ENCODE assay signal across 16 mouse cellular contexts in the genomic region with DNA sequence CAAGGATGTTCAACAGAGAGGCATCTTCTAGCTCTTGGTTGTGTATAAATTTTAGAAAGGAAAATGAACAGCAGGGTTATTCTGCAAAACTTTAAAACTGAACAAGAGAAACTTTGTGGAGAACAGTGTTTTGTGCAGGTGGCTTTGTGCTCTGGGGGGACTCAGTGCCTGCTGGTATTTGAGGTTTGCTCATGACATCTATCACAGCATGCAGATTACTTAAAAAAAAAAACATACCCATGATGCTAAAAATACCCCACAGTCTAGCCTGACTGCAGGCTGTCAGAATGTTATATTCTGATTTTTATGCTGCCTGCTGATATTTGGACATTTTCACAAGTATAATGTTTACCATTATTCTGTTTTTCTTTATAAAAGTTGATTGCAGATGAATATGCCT.
"Had no signal": no experiment of that assay in that cellular context is flagged by ENCODE, and none has a peak within 500 bp of the region (broad histone marks: within the 10 kb centered on the region; RNA-seq: fewer than 3 reads in every experiment).

No protein-coding gene starts in this region.

- H3K4me3 ChIP-seq: midbrain, embryonic 10.5 days; midbrain, embryonic 12.5 days; myocyte; neural tube, embryonic 13.5 days; neural tube, embryonic 15.5 days; stomach, embryonic 15.5 days had no signal

- H3K4me1 ChIP-seq: midbrain, embryonic 10.5 days; midbrain, embryonic 12.5 days; neural tube, embryonic 13.5 days; neural tube, embryonic 15.5 days; stomach, embryonic 15.5 days had no signal

- DNase-seq: lung, adult 18-20 months; lung, embryonic 14.5 days; lung, postnatal 10 days; lung, postnatal 4 days; midbrain, embryonic 14.5 days; right cerebral cortex, postnatal 14 days; thymus, postnatal 25 days; thymus, postnatal 4 days had no signal

- H3K27me3 ChIP-seq: midbrain, embryonic 12.5 days; neural tube, embryonic 13.5 days; neural tube, embryonic 15.5 days; stomach, embryonic 15.5 days had no signal

- H3K27ac ChIP-seq: midbrain, embryonic 10.5 days; midbrain, embryonic 12.5 days; neural tube, embryonic 13.5 days; neural tube, embryonic 15.5 days; stomach, embryonic 15.5 days; stomach, postnatal 0 days had no signal

- H3K36me3 ChIP-seq: midbrain, embryonic 10.5 days; midbrain, embryonic 12.5 days; neural tube, embryonic 13.5 days; neural tube, embryonic 15.5 days; stomach, embryonic 15.5 days had no signal

- ATAC-seq: midbrain, embryonic 16.5 days had no signal
